Mouse (Mus musculus): ENCODE measurements at regions not wholly inside any gene's neighbourhood (a gene's known extent, or its start where the extent isn't known, plus 50 kb on each side); places are given as distances from the start of the nearest gene placed in this dataset.

DNA sequence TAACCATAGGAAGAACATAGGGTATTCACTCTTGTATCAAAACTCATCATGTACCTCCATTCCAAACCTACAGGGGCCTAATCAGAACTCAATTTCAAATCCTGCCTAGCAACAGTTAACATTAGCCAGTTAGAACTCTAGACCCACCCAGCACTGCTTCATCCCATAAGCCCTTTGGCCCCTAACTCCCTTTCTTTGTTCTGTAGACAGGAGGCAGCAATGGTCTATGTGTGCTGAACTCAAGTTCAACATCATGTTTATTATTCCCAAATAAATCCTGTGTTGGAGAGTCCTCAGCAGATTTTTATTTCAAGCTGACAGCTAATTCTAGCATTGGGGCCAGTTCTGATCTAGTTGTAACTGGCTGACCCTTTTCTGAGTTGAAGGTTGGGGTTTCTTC, 112.2 kb downstream of the Ipo8 start:
- intact Hi-C loops (cut with DNase I): no loop called here

GRCm38 (mm10) chr6:148710406-148710805, 120.9 kb downstream of the Ipo8 start:
- intact Hi-C loops (cut with DNase I): no loop called here

DNA sequence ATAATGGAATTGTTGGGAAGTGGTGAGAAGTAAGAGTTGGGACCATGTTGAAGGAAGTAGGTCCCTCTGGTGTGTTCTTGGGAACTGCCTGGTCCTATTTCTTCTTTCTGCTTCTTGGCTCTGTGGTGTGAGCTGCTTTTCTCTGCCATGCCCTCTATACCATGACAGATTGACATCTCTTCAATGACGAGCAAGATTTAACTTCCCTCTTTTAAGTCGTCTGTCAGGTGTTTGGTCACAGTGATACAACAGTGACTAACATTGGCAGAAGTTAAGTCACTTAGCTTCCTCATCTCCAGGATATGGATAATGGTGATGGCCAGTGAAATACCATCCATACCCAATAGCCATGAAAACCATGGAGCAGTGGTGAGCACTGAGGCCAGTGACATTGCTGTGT, 122.9 kb downstream of the Ipo8 start:
- intact Hi-C loops (cut with DNase I): no loop called here

GRCm38 (mm10) chr6:148705711-148706110, 125.6 kb downstream of the Ipo8 start:
- intact Hi-C loops (cut with DNase I): no loop called here

DNA sequence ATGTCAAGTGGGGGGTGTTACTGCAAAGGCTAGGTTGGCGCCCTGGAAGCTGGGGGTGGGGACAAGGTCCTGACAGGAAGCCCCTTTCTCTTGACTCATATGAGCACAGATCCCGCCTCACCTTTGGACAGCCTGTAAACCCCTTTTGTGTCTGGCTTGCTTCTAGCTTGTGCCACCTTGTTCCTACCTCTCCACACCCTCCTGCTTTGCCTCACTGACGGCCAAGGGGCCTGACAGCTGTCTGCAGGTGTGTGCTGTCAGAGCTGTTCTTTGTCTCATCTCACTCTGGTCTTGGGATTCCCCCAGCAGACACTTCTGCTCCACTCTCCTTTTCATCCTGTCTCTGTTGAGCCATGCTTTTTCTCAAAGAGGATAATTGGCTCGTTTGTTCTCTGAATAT, 137.9 kb downstream of the Ipo8 start:
- intact Hi-C loops (cut with DNase I): no loop called here

- intact Hi-C loops (cut with DNase I): loop anchor here (10.0 kb wide), 2 partner anchors 243 to 433 kb away; partner anchors contain the start of gene Tmtc1
These were observed 143.5 kb downstream of the Ipo8 start for GRCm38 (mm10) chr6:148687770-148688169.

GRCm38 (mm10) chr6:148660152-148660551, 171.1 kb downstream of the Ipo8 start:
- intact Hi-C loops (cut with DNase I): no loop called here

- intact Hi-C loops (cut with DNase I): no loop called here
These were observed 178.1 kb downstream of the Ipo8 start for GRCm38 (mm10) chr6:148653216-148653615.

DNA sequence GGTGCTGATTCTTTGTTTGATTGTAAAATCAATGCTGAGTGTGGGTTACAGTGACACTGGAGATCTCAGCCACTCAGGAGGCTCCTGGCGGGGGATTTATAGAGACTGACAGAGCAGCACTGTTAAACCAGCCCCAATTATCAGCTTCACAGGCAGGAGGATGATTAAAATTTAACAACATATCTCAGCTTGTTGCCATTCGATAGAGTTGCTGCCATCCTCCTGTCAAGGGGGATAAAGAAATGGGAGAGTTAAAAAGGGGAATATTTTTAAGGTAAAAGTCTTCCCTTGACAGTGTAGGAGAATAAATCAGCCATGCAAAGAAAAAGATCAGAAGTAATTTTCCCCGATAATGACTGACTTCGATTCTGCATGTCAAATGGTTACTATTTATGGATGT, 178.8 kb downstream of the Ipo8 start:
- intact Hi-C loops (cut with DNase I): no loop called here

- intact Hi-C loops (cut with DNase I): no loop called here
These were observed 183.6 kb downstream of the Ipo8 start for GRCm38 (mm10) chr6:148647423-148648390.

GRCm38 (mm10) chr6:148640595-148640994, 190.7 kb downstream of the Ipo8 start:
- intact Hi-C loops (cut with DNase I): no loop called here

GRCm38 (mm10) chr6:148634148-148634547, 190.0 kb upstream of the Tmtc1 start:
- intact Hi-C loops (cut with DNase I): no loop called here

DNA sequence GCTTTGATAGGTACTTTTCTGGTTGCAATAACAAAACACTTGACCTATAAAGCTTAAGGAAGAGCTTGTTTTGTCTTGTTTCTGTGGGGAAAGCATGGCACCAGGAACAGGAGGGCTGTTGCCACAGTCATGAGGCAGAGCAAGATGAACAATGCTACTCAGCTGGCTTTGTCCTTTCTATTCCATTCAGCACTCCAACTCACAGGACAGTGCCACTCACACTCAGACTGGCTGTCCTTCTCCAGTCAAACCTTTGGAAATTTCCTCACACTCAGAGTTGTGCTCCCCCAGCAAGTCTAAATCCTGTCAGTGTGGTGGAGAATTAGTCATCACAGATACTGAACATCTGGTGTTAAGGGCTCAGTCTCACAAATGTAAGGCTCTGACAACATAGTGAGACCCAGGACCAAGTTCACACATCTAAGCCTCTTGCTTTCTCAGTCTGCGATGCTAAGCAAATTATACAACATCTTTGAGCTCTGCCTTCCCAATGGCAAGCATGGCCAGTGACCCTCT, 183.0 kb upstream of the Tmtc1 start:
- intact Hi-C loops (cut with DNase I): no loop called here

DNA sequence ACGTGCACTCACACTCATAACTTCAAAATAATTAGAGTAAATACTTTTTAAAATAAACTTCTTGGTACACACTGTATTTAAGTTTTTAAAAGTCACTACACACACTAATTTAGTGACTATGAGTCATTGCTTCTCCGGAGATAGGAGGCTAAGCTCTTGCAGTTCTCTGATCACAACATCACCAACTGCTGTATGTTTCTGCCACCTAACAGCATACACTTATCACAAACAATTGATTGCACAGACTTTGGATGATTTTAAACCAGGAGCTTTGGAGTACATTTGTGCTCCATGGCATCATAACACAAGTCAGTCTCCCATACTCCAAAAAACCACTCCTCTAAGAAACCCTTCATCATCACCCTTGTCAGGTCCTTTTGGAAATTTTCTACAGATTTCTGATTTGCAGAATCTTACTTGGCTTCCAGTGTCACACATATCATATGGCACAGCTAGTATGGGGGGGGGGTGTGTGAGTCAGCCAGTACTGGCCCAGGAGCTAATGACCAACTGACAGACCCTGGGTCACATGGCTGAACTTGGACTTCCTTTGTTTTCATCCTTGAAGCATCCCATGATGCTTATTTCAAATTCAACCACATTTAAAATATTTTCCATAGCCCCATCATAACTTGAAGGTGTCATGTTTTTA, 179.1 kb upstream of the Tmtc1 start:
- intact Hi-C loops (cut with DNase I): no loop called here

GRCm38 (mm10) chr6:148620034-148620433, 175.8 kb upstream of the Tmtc1 start:
- intact Hi-C loops (cut with DNase I): no loop called here

DNA sequence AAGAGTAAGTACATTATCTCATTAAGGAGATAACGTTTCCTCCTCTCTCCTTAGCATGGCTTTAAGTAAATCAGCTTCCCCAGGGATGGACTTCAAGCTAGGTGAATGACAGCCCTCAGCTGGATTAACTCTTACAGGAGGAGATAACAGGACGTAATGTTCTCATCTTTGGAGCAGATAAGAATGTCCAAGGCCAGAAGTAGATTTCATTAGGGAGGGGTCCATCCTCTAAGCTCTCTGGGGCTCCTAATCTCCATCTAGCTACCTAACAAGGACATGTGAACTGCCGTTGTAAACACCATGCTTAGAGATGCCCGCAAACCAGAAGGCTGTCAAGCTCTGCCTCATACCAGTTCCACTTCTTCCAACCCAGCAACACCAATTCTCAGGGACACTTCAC, 171.7 kb upstream of the Tmtc1 start:
- intact Hi-C loops (cut with DNase I): no loop called here

DNA sequence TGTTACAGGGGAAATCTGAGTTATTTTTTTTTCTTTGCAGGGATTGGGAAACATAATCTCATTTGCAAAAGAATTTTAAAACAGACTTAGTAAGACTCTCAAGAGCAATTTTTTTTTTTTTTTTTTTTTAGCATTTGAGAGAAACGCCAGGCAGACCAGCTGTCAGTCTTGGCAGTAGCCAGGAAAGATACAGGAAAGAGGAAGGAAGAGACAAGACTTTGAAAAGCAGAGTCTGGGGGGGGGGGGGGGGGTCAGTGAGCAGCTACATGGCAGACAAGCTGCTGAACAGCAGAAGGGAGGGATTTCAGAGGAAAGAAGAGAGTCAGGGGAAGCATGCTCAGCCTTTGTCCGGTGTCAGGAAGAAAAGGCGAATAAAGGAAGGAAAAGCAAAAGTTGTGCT, 171.3 kb upstream of the Tmtc1 start:
- intact Hi-C loops (cut with DNase I): no loop called here

- intact Hi-C loops (cut with DNase I): no loop called here
These were observed 164.7 kb upstream of the Tmtc1 start for GRCm38 (mm10) chr6:148608881-148609280.

DNA sequence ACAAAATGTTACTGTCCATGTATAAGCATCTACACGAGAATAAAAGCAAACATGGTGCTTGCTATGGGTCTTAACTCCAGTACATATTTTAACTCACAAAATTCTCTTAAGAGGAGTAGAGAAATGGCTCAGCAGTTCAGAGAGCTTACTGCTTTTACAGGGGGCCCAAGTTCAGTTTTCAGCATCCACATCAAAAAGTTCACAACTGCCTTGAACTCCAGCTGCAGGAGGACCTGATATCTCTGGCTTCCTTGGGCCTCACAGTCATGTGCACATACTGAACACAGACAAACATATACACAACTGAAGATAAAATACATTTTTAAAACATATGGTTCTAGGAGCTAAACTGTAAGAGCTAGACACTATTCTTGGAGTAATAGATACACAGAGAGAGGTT, 161.0 kb upstream of the Tmtc1 start:
- intact Hi-C loops (cut with DNase I): no loop called here

GRCm38 (mm10) chr6:148604790-148605189, 160.6 kb upstream of the Tmtc1 start:
- intact Hi-C loops (cut with DNase I): no loop called here

- intact Hi-C loops (cut with DNase I): no loop called here
These were observed 159.7 kb upstream of the Tmtc1 start for GRCm38 (mm10) chr6:148603878-148604277.

DNA sequence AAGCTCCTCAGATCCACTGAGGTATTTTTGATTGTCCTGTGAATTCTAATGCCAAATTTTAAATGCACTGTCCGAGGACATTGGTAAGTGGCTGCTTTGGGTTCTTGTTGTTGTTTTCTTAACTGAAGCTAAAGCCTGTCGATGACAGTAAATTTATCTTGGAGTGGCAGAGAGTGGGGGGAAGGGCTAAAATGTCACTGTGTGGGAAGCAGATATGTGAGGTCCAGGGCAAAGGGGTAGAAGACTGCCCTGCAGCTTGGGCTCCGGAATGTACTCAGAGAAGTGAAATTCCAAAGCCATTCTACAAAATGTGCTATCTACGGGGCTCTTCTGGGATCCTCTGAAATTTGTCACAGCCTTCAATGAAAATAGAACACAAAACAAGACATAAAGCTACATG, 159.3 kb upstream of the Tmtc1 start:
- intact Hi-C loops (cut with DNase I): no loop called here
